Mouse (Mus musculus) retina, postnatal 7 days (tissue): ENCODE measurements around the gene Clic1.

Source experiments
- DNase-seq: peaks from one replicate; pipeline ENCODE4 v3.0.0-alpha.2; 2012; ENCODE audit warnings: low read depth, low spot score

Gene Clic1

DNA sequence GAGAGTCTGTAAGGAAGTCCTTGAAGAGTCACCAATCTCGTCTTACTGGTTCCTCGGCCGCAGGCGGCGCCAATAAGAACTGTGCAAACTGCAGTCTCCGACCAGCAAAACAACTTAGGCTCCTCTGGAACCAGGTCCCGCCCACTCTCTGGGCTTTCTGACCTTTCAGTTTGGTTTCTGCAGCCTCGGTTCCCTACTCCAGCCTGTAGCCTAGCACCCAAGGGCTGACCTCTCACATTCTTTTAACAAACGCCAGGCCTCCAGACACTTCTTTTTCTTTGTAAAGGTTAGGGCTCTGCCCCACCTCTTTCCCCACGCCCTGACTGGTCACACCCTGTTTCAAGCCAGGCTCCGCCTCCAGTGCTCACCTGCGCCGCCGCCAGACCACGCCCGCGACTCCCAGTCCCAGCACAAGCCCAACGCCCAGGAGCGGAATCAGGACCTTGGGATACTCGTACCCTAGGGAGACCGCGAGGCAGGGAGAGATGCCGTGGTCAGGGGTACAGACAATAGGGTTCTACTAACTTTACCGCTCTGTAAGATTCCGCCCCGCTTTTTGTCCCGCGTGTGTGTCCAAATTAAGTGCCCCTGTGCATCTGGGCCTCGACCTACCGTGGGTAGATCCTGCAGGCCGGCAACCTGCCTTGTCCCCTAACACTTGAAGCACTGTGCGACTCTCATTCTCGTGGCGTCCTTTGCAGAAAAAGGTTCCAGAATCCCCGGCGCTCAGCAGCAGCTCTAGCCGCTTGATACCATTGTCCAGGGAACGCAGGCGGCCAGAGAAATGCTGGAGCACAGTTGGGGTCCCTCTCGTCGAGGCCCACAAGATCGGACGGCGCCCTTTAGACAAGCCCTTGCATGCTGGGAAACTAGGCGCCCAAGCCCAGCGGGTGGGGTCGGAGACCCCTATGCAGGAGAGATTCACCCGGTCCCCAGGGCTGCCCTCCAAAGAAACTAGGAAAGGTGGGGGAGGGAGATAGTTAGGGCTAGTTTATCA, 15.5 kb downstream of the Clic1 start, which contains the start of gene Ly6g6c:
Gene Ly6g6c (plus strand): TSS at position 438 of the 997 bp plus-strand sequence.
- no peak for DNase-seq

DNA sequence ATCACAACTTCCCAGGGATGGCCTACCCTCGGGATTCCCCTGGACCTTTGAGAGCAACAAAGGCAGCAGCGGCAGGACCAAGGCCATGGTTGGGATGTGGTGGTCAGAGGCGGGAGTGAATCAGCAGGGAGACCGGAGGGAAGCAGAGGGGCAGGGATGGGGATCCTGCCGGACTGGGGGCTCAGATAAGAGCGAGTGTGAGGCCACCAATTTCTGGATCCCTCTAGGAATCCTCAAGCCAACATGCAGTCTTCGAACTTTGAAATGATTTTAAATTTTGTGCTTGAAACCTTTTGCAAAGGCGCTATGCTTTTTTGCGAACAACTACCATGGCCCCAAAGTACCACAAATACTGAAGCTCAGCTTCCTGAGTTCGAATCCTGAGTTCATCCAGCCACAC, 16.3 kb downstream of the Clic1 start, which contains the start of gene Mpig6b:
Gene Mpig6b (minus strand): TSS at position 101 of the 400 bp plus-strand sequence.
- no peak for DNase-seq

DNA sequence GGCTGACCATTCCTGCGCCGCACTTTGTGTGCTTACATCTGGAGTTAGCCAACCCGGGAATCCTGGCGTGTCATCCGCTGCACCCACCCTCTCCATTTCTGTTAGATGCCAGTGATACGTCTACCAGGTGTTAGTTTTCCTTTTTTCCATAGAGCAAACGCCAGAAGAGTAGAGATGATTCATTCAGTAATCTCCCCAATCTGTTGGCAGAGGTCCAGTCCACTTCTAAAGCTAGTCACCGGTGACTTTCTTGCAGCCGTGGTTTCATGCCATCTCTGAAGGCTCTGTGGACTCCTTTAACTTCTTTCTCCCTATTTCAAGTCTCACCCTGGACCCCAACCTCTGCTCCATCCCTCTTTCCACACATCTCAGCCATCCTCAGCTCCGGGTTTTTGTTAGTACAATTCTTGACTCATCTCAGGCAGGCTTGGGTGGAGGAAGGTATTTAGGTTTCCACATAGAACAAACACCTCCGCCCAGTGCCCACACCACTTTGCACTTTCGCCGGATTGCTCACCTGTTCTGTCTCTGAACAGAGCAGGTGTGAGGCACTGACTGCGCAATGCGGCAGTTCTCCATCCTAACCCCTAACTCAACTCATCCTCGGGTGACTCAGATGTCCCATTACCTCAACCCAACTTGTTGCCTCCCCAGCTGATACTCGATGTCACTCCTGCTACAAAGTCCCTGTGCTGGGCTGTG, 18.6 kb downstream of the Clic1 start:
- no peak for DNase-seq

- DNase-seq: no peak
Measured at GRCm38 (mm10) chr17:35070556-35071229, 20.9 kb downstream of the Clic1 start.

DNA sequence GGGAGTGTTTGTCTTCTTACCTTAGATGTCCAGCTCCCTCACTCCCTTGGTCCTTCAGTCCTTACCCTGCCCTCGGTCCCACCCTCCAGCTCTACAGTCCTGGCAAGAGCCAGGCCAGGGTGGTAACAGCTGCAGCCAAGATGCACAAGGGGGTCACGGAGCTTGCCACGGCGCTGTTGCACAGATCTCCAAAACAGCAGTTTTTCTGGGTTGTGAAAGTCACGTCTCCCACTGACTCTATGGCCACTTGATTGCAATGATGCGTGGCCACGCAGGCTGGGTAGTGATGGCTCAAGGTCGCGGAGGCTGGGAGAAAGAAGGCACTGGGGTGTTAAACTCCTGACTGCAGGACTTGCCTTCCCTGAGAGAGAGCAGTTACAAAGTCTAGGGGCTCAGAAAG, 21.7 kb downstream of the Clic1 start:
- DNase-seq: no peak

- DNase-seq: no peak
Measured at GRCm38 (mm10) chr17:35074097-35074496, 24.3 kb downstream of the Clic1 start.

GRCm38 (mm10) chr17:35076507-35077176, 26.9 kb downstream of the Clic1 start, which contains the start of gene Ly6g6e:
TSS of gene Ly6g6e (plus strand) at chr17:35076902.
- no peak for DNase-seq

DNA sequence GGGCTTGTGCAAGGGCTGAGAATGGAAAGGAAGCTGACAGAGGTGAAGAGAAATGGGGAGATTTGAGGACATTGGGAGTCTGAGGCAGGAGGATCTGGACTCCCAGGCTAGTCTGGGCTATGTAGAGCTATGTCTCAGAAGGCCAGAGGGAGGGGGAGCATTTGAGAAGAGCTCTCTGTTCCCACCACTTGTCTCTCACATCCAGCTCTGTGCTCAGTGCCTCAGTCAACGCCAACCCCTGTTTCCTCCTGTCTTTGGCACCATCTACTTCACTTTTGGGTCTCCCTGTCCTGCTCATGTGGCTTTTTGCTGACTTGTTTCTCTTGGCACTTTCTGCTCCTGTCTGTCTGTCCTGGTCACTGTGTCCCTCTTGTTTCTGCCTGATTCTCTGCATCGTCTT, 27.5 kb downstream of the Clic1 start:
- DNase-seq: no peak

GRCm38 (mm10) chr17:35077786-35078233, 28.0 kb downstream of the Clic1 start, which contains the start of gene Ly6g6d:
TSS of gene Ly6g6d (minus strand) at chr17:35078065.
- peak; percentile 20 for DNase-seq

DNA sequence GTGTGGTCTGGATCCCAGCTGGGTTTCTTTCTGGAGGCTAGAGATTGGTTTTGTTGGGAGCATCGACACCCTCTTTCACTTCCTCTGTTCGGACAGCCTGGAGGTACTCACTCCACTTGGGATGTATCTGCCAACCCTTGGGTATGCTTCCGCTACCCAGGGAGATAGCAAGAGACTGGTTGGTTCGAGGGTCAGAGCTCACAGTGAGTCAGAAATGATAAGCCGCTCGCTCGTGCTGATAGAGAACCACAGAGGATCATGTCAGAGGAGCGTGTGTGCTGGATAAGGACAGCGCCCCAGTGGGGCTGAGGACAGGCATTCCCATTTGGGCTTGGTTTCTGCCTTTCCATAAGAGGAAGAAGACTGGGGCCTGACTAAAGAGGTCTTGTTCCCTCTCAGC, 30.0 kb downstream of the Clic1 start:
- DNase-seq: no peak

DNA sequence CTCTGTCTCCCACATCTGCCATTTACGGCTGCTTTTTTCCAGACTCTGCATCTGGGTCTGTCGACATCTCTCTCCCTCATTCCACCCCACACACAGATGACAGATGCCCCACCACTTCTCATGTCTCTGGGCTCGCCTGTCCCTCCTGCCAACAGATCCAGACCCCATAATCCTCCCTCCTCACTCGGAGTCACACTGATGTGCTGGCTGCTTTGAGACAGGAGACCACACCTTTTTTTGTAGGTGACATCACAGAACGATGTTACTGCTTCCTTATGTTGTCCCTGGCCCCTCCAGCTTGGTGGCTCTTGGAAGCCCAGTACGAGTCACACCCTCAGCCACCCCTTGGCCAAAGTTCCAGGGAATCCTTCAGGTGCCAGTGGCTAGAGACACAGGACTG, 30.5 kb downstream of the Clic1 start:
- no peak for DNase-seq

DNA sequence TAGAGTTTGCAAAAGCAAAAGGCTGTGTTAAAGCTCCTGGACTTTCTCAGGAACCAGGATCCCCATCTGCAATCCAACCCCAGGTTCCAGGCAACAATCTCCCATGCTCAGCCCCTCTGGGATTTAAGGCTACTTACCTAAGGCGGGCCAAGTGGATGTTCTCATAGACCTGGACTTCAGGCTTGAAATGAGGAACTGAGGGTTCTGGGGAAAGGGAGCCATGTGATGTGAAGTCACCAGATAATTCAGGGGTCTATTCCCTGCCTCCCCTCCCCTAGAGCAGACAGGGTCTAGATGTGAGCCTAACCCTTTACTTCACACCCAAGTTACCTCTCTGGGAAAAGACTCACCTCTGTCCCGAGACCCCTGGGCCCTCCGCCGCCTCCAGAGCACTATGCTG, 30.9 kb downstream of the Clic1 start:
- DNase-seq: no peak

DNA sequence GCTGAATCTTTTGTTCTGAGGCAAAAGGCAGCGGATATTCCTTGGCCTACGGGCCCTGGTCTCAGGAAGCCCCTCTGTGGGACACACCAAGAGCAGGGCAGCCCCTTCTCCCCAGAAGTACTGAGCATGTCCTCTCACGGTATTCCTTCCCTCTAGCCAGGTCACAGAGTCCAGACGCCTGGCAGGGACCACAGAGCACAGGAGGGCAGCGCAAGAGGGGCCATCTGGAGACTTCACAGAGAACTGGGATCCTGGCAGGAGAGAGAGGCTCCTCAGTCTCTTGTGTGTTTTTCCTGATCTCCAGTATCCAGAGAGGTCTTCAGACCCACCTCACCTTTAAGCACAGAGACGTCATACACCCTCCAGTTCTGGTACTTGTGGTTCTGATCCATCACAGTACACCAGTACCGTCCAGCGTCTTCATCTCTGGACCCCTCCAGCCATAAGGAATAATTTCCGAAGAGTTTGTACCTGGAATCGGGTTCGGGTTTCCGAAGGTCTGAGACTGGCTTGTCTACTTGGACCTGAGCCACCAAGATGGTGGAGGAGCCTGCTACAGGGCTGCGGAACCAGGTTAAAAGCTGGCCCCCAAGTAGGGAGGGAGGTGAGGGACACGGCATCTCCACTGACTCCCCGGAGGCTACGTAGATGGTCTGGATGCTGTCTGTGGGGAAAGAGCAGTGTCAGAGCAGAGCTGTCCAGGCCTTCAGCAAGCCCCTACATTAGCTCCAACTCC, 33.2 kb downstream of the Clic1 start:
- DNase-seq: no peak

- DNase-seq: no peak
Measured at GRCm38 (mm10) chr17:35083929-35084497, 34.2 kb downstream of the Clic1 start.

DNA sequence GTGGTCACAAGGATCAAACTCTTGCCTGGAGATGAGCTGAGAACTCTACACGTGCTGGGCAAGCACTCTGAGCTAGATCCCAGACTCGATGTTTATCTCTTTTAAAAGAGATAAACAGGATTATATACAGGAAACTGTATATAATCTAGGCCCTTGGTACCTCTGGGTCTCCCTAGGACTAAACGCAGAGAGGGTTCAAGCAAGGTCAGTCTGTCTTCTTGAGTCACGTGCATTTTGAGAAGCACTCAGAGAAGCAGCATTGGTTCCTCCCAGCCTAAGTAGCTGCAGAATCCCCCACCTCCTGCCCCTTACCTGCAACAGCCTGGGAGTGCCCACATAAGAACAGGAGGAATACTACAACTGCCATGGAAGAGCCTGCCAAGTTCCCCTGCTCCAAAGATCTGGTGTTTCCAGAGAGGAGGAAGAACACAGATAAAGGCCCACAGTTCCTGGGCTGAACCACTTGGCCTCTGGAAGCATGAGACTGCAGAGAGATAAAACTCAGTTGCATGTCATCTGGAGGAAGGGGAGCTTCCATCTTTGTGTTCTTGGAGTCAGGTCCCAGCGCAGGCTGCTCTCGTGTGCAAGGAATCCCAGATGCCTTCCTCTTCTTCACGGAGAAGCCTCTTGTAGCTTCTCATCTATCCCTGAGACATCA, 35.6 kb downstream of the Clic1 start, which contains the start of gene Ly6g6f:
Gene Ly6g6f (minus strand): TSS at position 403 of the 658 bp plus-strand sequence.
- no peak for DNase-seq

DNA sequence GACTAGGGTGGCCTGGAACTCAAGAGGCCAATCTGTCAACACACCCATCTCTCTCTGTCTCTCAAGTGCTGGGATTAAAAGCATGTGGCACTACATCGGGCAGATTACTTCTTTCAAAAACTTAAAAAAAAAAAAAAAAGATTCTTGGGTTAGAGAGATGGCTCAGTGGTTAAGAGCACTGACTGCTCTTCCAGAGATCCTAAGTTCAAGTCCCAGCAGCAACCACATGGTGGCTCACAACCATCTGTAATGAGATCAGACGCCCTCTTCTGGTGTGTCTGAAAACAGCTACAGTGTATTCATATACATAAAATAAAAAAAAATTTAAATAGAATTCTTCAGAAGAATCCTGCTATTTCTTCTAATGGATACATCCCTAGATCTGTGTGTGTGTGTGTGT, 38.4 kb downstream of the Clic1 start:
- no peak for DNase-seq

- peak; percentile 88 for DNase-seq
Measured at GRCm38 (mm10) chr17:35088825-35089644, 39.3 kb downstream of the Clic1 start, which contains the start of gene Abhd16a. TSS of gene Abhd16a (plus strand) at chr17:35089263.

DNA sequence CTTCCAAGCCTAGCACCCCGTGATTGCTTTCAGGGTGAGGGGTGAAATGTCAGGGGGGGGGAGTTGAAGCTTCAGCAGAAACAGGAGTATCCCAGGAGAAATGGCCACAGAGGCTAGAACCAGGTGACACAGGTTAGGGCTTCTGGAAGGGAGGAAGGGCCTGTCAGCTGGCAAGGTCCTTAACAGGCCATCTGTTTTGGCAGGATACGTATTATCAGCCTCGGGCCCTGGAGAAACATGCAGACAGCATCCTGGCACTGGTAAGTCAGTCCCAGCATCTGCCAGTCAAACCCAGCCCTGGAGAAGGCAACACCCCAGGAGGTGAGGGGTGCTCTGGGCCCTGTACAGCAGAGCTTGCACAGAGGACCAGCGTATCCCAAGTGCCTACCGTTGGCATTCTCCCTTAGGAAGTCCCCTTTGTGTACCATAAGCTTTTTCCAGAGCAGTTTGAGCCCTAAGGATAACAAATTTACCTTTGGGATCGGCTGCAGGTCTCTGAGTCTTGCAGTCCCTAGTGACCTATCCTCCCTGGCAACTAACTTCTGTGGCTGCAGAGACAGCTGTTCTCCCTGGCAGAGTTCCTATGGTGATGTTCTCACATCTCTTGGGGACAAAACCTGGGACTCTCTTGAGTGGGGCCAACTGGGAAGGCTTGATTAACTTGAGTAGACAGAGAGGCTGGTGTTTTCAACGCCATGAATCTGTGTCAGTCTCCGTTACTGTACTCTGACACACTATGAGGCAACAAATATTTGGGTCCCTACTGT, 40.6 kb downstream of the Clic1 start:
- no peak for DNase-seq
